Mouse (Mus musculus): ENCODE measurements around the gene Naa40.

The Naa40 gene

DNA sequence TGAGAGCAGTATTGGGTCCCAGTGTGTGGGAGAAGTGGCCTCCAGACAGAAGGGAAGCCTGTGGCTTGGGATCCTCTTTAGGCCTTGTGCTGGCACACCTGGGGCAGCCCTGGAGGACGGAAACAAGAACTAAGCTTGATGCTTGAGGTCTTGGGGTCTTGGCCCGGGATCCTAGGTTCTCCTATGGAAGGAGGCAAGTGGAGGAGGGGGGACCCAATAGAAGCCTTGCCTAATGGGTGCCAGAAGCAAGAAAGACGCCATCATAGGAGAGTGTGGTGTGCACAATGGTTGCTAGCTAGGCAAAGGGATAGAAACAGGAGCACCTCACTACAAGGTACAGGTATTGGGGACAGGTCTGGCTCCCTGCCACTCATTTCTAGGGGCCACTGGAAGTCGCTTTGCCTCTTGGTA, 25.4 kb upstream of the Naa40 start:
- no peak for ATAC-seq (ENCODE audit: insufficient number of reproducible peaks, low FRiP score, low TSS enrichment)

- ATAC-seq (ENCODE audit: insufficient number of reproducible peaks, low FRiP score, low TSS enrichment) = no peak
Observed at GRCm38 (mm10) chr19:7265478-7266191, 24.7 kb upstream of the Naa40 start.

DNA sequence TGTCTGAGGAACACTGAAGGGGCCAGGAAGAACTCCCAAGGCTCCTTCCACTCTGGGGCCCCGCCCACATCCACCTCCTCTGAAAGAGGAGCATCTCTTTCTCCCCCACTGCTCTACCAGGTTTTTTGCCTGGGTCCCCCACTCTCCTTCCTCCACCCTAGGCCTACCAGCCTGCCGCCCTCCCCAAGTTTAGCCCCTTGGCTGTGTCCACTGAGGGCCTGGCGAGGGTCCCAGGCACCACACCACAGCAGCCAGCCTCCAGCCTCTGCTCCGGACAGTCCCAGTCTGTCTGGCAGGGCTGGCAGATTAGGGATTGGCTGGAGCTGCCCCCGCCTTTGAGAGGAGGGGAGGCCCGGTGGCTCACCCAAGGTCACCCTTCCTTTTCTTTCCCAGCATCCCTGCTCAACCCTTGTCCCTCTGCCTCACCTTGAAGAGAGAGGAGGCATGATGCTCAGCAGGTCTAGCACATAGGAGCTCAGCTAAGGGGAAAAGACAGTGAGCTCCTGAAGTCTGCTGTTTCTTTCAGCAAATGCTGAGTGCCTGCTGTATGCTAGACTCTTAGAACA, 23.9 kb upstream of the Naa40 start:
- no peak for ATAC-seq (ENCODE audit: insufficient number of reproducible peaks, low FRiP score, low TSS enrichment)

DNA sequence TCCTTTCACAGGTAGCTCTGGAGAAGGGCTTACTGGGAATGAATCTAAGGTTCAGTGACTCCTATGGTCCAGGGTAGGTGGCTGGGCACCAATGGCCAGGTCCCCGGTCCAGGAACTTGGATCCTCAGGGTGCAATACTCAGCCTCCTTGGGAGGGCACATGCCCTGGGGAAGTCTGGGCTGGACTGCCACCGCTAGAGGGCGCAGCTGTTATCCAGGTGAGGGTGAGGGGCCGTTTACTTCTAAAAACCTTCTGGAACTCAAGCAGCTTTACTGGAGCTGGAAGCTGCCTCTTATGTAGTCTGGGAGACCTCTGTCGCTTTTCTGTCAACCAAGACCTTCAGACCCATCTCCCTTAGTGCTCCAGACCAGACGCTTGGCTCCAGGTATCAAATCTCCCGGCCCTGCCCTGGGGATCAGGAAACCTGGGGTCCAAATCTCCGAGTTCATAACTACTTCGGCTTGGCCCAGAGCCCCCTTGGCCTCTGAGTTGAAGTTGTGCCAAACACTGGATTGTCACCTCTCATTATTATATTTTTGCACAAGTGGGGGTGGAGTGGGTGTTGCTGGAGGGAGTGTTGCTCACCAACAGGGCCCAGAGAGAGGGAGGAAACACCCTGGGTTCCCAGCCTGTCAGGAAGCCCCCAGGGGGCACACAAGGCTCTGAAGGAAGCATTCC, 23.2 kb upstream of the Naa40 start:
- ATAC-seq (ENCODE audit: insufficient number of reproducible peaks, low FRiP score, low TSS enrichment) = peak; percentile 54; the same call in 1 of the 2 replicates

GRCm38 (mm10) chr19:7262592-7262991, 21.6 kb upstream of the Naa40 start:
- ATAC-seq (ENCODE audit: insufficient number of reproducible peaks, low FRiP score, low TSS enrichment) = no peak

- ATAC-seq (ENCODE audit: insufficient number of reproducible peaks, low FRiP score, low TSS enrichment) = no peak
Observed at GRCm38 (mm10) chr19:7261964-7262363, 21.0 kb upstream of the Naa40 start.

GRCm38 (mm10) chr19:7261476-7261875, 20.5 kb upstream of the Naa40 start:
- ATAC-seq (ENCODE audit: insufficient number of reproducible peaks, low FRiP score, low TSS enrichment) = no peak

GRCm38 (mm10) chr19:7257881-7258280, 16.9 kb upstream of the Naa40 start:
- ATAC-seq (ENCODE audit: insufficient number of reproducible peaks, low FRiP score, low TSS enrichment) = no peak

DNA sequence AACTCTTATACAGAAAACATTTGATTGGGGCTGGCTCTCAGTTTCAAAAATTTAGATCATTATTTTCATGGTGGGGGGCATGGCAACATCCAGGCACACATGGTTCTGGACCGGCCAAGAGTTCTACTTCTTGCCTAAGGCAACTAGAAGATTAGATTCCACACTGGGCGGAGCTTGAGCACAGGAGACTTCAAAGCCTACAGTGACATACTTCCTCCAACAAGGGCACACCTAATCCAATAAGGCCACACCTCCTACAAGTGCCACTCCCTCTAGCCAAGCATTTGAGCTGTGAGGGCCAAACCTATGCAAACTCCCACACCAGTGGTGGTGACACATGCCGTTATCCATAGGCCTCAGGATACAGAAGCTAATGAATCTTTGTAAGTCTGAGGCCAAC, 5.0 kb upstream of the Naa40 start:
- ATAC-seq (ENCODE audit: insufficient number of reproducible peaks, low FRiP score, low TSS enrichment) = no peak

GRCm38 (mm10) chr19:7240291-7240690, 692 bp downstream of the Naa40 start:
- no peak for ATAC-seq (ENCODE audit: insufficient number of reproducible peaks, low FRiP score, low TSS enrichment)

GRCm38 (mm10) chr19:7239574-7239973, 1.4 kb downstream of the Naa40 start:
- no peak for ATAC-seq (ENCODE audit: insufficient number of reproducible peaks, low FRiP score, low TSS enrichment)

DNA sequence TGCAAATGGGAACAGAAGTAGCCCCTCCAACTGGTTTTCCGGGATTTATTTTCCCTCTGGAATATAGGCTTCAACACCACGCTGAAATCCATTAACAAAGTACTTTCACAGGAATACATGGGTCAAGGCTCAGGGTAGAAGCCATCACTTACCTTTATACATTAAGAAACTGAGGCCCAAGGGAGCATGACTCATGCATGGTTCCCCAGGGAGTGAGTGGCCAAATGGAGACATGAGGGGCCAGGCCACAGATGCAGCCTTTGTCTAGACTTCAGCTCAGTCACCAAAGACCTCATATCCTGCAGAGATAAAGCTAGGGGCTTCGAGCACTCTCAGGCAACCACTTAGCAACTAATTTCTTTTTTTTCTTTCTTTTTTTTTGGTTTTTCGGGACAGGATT, 4.2 kb downstream of the Naa40 start:
- ATAC-seq (ENCODE audit: insufficient number of reproducible peaks, low FRiP score, low TSS enrichment) = no peak

- ATAC-seq (ENCODE audit: insufficient number of reproducible peaks, low FRiP score, low TSS enrichment) = no peak
Observed at GRCm38 (mm10) chr19:7236011-7236410, 5.0 kb downstream of the Naa40 start.

DNA sequence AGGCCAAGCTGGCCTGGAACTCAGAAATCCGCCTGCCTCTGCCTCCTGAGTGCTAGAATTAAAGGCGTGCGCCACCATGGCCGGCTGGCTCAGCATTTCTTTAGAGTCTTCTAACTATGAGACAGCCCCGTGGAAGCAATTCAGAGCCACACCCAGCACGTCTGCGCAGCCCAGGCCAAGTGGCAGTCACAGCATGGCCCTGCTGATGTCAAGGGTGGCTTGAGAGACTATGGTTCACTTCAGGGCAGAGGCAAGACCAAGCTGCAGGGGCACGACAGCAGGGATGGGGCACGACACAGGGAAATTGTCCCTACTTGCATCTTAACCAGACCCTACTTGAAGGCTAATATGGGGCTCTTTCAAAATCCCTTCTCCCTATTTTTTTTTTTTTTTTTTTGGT, 5.5 kb downstream of the Naa40 start:
- no peak for ATAC-seq (ENCODE audit: insufficient number of reproducible peaks, low FRiP score, low TSS enrichment)

DNA sequence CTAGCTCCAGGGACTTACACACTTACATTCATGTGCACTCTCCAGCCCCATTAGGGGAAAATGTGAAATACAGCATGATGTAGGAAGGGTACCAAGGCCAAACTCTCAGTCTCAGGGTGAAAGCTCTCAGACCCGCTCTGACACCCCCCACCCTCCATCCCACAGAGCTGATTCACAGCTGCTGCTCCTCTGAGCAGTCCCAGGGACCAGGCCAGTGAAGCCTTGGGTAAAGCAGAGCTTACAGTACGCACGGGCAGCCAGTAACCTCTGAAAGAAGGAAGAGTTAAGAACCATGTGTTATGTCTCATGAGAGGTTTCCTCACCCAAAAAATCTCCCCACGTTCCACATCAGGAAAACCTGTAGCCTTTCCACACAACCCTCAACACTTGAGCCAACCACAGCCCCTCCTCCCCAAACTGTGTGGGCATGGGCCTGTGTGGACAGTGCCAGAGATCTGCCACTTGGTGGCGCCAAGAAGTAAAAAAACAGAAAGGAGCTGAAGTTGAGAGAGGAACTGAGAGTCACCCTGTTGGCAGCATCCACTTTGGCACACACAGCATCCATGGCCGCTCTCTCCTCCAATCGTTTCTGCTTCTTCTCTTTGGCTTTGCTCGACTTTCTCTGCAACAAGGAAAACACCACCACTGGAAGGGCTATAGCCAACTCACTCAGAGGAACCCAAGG, 6.3 kb downstream of the Naa40 start:
- ATAC-seq (ENCODE audit: insufficient number of reproducible peaks, low FRiP score, low TSS enrichment) = peak; percentile 70; the same call in 1 of the 2 replicates

- no peak for ATAC-seq (ENCODE audit: insufficient number of reproducible peaks, low FRiP score, low TSS enrichment)
Observed at GRCm38 (mm10) chr19:7226511-7226914, 14.5 kb downstream of the Naa40 start.

DNA sequence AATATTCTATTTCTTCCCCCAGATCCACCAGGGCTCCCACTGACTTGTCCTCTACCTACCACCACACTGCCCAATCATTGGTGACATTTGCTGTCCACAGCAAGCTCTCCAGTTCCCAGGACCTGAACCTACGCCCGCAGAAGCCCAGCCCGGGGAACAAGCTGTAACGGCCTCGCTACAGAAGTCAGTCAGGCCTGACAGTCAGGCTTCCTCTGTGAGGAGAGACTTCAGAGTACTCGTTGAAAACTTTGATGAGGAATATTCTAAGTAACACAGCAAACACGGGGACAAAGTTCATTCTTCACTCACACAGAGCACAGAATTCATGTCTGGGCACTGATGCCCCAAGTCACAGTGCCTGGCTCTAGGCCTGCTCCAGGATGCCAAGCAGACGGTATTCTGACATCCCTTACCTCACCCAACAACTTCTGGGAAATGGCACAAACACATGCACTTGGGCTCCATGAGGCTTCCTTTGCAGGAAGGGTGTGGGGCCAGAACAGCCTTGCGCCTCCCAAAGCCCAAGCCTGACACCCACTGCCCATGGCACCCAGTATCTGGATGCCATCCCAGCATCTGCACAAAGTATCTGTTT, 15.8 kb downstream of the Naa40 start:
- ATAC-seq (ENCODE audit: insufficient number of reproducible peaks, low FRiP score, low TSS enrichment) = no peak

- no peak for ATAC-seq (ENCODE audit: insufficient number of reproducible peaks, low FRiP score, low TSS enrichment)
Observed at GRCm38 (mm10) chr19:7224253-7224652, 16.7 kb downstream of the Naa40 start.

GRCm38 (mm10) chr19:7223488-7223887, 17.5 kb downstream of the Naa40 start:
- ATAC-seq (ENCODE audit: insufficient number of reproducible peaks, low FRiP score, low TSS enrichment) = no peak

GRCm38 (mm10) chr19:7222196-7222595, 18.8 kb downstream of the Naa40 start:
- no peak for ATAC-seq (ENCODE audit: insufficient number of reproducible peaks, low FRiP score, low TSS enrichment)

DNA sequence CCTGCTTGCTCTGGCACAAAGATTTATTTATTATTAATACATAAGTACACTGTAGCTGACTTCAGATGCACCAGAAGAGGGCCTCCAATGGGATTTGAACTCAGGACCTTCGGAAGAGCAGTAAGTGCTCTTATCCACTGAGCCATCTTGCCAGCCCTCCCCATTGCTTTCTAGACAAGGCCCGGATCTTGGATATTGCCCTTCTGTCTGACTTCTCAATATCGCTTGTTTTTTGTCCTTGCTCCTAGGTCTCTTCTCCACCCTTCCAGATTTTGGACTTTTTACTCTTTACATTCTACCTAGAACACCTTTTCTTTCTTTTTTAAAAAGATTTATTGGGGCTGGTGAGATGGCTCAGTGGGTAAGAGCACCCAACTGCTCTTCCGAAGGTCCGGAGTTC, 22.2 kb downstream of the Naa40 start:
- no peak for ATAC-seq (ENCODE audit: insufficient number of reproducible peaks, low FRiP score, low TSS enrichment)
